Mouse (Mus musculus): Measurements from ENCODE around the gene Fam168a. TPM values are rescaled to one million over a fixed set of nuclear protein-coding genes. Genes with fewer than 3 reads are reported as not detected.
"Not testable (repeated sequence)": the region's sequence is repeated elsewhere in the genome, so short reads cannot be mapped to it uniquely, and the experiment has no call there.

Fam168a gene
- total RNA-seq, 1 experiment from 2014 or later = 20.5 TPM

GRCm38 (mm10) chr7:100693199-100693598 lies 13.2 kb upstream of the Fam168a start:
- ATAC-seq (replicated peaks; ENCODE audit: insufficient number of reproducible peaks, low FRiP score, low TSS enrichment, poor library complexity, severe bottlenecking) = no peak

DNA sequence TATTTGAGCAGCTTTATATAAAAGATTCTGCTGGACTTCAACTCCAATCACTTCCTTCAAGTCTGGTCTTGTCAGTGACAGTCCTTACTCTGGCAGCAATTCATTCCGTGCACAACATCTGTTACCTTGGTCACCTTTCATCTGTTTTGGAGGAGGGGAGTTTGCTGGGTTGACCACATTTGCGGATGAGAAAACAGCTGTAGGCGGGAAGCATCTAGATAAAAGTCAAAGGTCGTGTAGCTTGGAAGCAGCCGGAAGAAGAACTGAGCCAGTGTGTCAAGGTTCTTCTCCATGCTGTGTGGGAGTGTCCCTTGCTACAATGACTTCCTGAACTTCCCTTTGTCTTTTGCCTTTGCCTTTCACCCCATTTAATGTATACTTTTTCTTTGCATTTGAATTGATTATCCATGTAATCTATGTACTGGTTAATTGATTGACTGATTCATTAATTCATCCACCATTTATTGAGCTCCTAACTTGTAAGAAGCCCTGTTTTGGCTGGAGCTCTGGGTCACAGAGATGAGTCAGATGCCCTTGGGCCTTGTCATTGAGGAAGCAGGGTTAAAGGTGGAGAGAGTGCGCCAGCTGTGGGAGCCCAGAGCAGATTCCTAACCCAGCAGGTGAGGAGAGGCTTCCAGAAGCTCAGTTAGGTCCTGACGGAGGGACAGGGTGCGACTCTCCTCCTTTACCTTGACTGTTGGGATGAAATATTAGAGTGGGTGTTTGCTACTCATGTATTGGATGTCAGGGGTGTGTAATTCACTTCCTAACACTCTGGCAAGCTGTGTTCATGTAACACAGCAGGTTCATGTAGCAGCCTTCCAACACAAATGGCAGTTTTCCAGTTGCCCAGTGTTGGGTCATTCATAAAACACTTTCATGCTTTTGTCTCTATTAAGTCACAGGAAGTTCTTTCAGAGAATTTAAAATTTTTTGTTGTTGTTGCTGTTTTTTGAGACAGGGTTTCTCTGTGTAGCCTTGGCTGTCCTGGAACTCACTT lies 6.4 kb upstream of the Fam168a start:
- peak; percentile 98 for ATAC-seq (replicated peaks; ENCODE audit: insufficient number of reproducible peaks, low FRiP score, low TSS enrichment, poor library complexity, severe bottlenecking)

GRCm38 (mm10) chr7:100706883-100707480 lies 547 bp downstream of the Fam168a start:
- ATAC-seq (replicated peaks; ENCODE audit: insufficient number of reproducible peaks, low FRiP score, low TSS enrichment, poor library complexity, severe bottlenecking) = no peak

DNA sequence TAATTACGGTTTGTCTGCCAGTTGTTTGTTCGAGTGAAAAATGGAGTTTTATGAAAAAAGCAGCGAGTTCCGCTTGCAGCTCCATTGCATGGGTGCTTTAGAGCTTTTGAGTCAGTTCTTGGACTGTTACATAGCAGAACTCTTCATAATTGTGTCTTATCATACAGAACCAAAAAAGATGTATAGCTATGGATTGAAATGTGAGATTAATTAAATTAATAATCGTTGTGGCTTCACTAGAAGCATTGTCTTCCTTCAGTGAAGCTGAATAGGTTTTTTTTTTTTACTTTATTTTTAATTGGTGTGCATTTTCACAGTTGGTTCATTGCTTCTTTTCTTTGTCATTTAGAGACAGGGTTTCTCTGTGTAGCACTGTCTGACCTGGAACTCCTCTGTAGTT lies 12.3 kb downstream of the Fam168a start:
- no peak for ATAC-seq (replicated peaks; ENCODE audit: insufficient number of reproducible peaks, low FRiP score, low TSS enrichment, poor library complexity, severe bottlenecking)

DNA sequence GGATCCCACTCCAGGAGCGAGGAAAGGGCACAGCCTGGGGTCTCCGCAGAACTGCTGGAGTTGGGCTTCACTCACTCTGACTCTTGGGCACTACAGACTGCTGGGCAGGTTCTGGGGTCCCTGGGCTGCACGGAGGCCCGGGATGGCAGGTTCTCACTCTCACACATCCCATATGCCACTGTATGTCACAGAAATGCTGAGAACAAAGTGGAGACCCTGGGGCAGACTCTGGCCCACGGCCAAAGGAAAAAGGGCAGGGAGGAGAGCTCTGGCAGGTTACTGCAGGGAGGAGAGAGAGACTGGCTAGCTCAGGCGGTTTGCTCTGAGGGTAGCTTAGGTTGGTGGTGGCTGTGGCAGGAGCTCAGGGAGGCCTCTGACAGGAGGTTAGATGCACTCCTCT lies 15.8 kb downstream of the Fam168a start:
- no peak for ATAC-seq (replicated peaks; ENCODE audit: insufficient number of reproducible peaks, low FRiP score, low TSS enrichment, poor library complexity, severe bottlenecking)

DNA sequence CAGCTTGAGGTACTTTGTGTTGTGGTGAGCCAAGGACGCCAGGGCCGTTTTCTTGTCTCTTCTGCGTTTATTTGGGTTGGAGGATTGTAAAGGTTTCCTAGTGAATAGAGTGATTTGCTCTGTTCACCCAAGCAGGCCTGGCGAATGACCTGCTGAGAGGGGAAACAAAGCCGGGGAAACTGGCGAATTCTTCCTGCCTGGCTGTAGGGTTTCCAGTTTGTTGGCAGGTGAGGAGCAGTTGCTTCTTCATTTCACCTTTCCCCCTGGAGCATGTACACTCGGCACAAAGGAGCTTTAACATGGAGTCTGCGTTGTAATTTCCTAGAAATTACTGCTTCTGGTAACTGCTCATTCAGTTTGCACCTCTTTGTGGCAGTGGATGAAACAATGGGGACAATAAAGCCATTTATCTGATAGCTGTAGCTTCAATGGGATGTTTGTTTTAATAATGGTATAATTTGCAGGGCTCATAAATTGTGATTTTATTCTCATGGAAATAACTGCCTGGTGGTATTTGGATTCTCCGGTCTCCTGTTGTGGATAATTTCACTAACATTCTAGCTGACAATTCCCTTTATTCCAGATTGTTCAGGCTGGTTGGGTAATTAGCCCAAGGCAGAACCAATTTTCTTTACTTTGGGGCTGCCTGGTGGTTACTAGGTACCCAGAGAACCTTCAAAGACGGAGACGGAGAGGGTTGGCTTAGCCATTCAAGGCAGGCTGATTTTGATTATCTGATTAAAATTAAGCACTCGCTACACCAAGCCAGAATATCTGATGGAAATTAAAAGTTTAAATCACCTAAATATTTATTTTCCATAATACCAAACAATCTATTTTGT lies 17.2 kb downstream of the Fam168a start:
- ATAC-seq (replicated peaks; ENCODE audit: insufficient number of reproducible peaks, low FRiP score, low TSS enrichment, poor library complexity, severe bottlenecking) = no peak

- no peak for ATAC-seq (replicated peaks; ENCODE audit: insufficient number of reproducible peaks, low FRiP score, low TSS enrichment, poor library complexity, severe bottlenecking)
These were observed 21.2 kb downstream of the Fam168a start for GRCm38 (mm10) chr7:100727538-100728085.

GRCm38 (mm10) chr7:100729778-100730177 lies 23.3 kb downstream of the Fam168a start:
- no peak for ATAC-seq (replicated peaks; ENCODE audit: insufficient number of reproducible peaks, low FRiP score, low TSS enrichment, poor library complexity, severe bottlenecking)

DNA sequence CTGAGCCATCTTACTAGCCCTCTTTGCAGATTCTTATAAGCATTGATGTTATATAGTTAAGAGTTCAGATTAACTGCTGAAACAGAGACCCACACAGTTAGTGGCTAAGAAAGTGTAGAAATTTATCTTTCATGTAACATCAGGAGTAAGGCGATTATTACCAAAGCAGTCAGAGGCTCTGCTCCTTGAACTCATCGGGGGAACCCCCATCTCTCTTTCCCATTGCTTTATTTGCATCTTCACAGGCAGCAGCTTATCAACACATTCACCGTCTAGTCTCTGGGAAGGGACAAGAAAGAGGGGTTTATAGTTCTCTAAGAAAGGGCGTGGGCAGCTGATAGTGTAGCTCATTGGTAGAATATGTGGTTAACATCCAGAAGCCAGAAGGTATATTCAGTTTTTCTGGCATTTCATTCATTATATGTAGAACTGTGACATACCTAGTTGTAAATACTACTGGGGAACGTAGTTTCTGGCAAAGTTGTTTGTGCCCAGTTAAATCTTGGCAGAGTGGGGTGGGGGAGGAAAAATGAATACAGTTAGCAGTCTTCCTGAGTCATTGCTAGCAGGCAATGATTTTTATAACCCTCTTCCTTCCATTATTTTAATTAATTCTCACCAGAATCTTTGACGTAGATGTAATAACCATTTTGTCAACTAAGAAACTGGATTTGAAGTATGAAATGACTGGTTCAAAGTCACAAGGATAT lies 26.1 kb downstream of the Fam168a start:
- no peak for ATAC-seq (replicated peaks; ENCODE audit: insufficient number of reproducible peaks, low FRiP score, low TSS enrichment, poor library complexity, severe bottlenecking)

DNA sequence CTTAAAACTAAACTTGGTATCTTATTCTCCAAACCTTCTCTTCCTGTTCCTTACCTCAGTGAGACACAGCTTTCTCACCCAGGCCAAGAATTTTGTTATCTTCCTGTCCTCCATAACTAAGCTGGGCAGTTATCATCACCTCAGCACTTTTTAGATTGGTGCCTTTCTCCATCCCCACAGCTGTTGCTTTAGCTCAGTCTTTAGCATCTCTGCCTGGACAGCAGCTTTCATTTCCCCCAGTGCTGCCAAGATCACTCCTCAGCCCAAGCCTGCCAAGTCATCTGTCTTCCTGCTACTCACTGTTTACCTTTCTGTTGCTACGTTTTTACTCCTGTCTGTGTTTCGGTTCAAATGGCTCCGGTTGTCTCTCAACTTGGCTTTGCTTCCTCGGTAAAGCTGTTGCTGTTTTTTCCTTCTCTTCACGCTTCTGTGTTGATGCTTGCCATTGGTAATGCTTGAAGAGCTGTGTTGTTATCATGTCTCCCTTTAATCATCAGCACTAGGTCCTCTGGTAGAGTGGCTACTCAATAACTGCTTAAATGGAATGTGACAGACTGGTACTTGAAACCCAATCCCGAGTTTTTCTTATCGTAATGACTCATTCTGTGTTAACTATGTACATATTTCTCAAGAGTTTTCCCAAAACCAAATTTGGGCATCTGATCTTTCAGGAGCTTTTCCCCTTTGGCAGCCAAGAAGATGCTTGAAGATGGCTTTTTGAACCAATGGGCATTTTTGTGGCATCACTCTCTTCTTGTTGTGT lies 26.8 kb downstream of the Fam168a start:
- ATAC-seq (replicated peaks; ENCODE audit: insufficient number of reproducible peaks, low FRiP score, low TSS enrichment, poor library complexity, severe bottlenecking) = no peak

DNA sequence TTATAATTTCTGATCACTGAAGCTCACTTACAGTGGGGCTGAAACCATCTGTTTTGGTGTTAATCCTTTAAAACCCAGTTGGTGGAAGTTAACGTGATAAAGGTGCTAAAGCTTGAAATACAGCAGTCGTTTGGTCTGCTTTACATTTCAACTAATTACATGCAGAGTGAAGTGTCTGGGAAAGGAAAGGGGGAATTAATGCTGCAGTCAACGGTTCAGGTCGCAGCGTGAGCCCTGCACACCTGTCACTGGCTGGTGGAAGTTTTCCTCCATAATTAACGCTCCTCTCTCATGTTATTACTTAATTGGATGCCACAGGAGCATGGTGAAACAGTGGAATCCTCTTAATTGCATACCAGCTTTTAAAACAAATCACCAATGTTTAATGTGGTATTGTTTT lies 27.8 kb downstream of the Fam168a start:
- ATAC-seq (replicated peaks; ENCODE audit: insufficient number of reproducible peaks, low FRiP score, low TSS enrichment, poor library complexity, severe bottlenecking) = no peak

DNA sequence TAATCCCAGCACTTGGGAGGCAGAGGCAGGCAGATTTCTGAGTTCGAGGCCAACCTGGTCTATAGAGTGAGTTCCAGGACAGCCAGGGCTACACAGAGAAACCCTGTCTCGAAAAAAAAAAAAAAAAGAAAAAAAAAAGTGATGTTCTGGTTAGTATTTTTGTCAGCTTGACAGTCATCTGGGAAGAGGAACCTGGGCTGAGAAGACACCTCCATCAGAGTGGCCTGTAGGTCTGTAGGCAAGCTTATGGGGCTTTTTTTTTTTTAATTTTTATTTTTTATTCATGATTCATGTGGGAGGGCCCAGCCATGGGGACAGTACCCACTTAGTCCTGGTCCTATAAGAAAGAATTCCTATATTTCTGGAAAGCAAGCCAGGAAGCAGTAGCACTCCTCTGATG lies 28.5 kb downstream of the Fam168a start:
- ATAC-seq (replicated peaks; ENCODE audit: insufficient number of reproducible peaks, low FRiP score, low TSS enrichment, poor library complexity, severe bottlenecking) = not testable (repeated sequence)

- ATAC-seq (replicated peaks; ENCODE audit: insufficient number of reproducible peaks, low FRiP score, low TSS enrichment, poor library complexity, severe bottlenecking) = no peak
These were observed 29.7 kb downstream of the Fam168a start for GRCm38 (mm10) chr7:100736131-100736530.

GRCm38 (mm10) chr7:100744372-100744771 lies 37.9 kb downstream of the Fam168a start:
- no peak for ATAC-seq (replicated peaks; ENCODE audit: insufficient number of reproducible peaks, low FRiP score, low TSS enrichment, poor library complexity, severe bottlenecking)

DNA sequence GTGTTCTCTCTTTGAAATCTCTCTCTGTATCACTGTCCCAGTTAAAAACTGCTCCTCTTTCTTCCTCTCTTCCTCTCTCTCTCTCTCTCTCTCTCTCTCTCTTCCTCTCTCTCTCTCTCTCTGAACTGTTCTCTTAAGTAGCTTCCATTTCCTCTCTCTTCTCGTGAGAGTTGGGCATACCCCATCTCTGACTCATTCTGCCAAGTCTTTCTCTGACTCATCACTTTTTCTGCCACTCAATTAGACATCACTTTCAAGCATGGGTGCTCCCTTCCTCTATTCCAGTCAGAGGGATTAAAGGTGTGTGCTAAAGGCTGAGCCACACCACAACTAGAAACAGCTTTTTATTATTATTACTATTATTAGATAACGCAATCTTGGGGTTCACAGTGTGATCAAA lies 43.7 kb downstream of the Fam168a start:
- ATAC-seq (replicated peaks; ENCODE audit: insufficient number of reproducible peaks, low FRiP score, low TSS enrichment, poor library complexity, severe bottlenecking) = no peak

GRCm38 (mm10) chr7:100758718-100759117 lies 52.3 kb downstream of the Fam168a start:
- ATAC-seq (replicated peaks; ENCODE audit: insufficient number of reproducible peaks, low FRiP score, low TSS enrichment, poor library complexity, severe bottlenecking) = no peak

DNA sequence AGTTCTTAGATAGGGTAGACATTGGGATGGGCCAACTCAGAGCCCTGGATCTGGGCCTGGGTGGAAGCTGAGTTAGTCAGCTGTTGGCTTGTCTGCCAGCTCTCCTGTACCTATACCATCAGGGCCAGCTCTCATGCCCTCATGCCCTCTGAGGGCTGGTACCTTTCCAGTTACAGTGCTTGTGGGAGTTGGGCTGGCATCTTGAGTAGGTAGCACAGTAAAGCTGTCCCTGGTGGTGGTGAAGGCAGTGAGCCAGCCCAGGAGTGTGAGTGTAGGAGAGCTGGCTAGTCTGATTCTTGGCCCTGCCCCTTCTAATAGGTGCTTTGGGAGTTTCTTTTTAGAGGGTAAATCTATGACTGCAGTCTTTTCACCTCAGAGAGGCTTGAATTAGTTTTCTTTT lies 56.3 kb downstream of the Fam168a start:
- no peak for ATAC-seq (replicated peaks; ENCODE audit: insufficient number of reproducible peaks, low FRiP score, low TSS enrichment, poor library complexity, severe bottlenecking)

GRCm38 (mm10) chr7:100767568-100767967 lies 61.1 kb downstream of the Fam168a start:
- ATAC-seq (replicated peaks; ENCODE audit: insufficient number of reproducible peaks, low FRiP score, low TSS enrichment, poor library complexity, severe bottlenecking) = no peak

All from monocyte, adult 5-6 weeks (primary cell).